43 mouse cellular contexts compared by ENCODE assay signal in the genomic region with DNA sequence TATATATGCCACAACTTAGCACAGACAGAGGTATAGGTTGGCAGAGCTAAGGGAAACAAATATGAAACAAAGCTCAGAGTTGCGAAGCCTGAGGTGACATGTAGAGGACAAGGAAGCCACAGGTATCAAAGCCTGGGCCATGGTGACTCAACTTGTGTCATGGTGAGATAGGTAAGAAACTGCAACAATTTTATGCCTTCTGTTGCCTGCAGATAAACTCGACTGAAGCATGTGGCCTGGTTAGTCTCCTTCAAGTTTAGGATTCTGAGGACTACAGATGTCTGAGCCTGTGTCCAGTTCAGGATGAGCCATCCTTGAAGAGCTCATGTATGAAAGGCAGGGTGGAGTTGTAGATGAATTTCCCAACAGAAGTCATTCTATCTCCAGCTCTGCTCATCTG. TPM values are rescaled to one million over a fixed set of nuclear protein-coding genes. Genes with fewer than 3 reads are reported as not detected.
"Had no signal": no experiment of that assay in that cellular context is flagged by ENCODE, and none has a peak within 500 bp of the region (broad histone marks: within the 10 kb centered on the region; RNA-seq: fewer than 3 reads in every experiment).

No protein-coding gene starts in this region.

- DNase-seq: heart, postnatal 10 days; heart, postnatal 36 days; heart, postnatal 4 days; kidney, adult 11 months; kidney, adult 18-20 months; kidney, adult 2 months; kidney, adult 8-10 months; kidney, adult 9 months; kidney, postnatal 10 days; kidney, postnatal 14 days; kidney, postnatal 25 days; kidney, postnatal 36 days; kidney, postnatal 4 days; layer of hippocampus, adult 9-11 months; layer of hippocampus, postnatal 36 days had no signal

- H3K36me3 ChIP-seq: heart, embryonic 10.5 days; heart, embryonic 12.5 days; heart, embryonic 13.5 days; heart, embryonic 15.5 days; hindbrain, embryonic 10.5 days; hindbrain, embryonic 12.5 days; hindbrain, embryonic 13.5 days; hindbrain, embryonic 15.5 days; intestine, embryonic 15.5 days; kidney, embryonic 15.5 days had no signal

- H3K4me3 ChIP-seq: heart, embryonic 10.5 days; heart, embryonic 12.5 days; heart, embryonic 13.5 days; heart, embryonic 15.5 days; hindbrain, embryonic 10.5 days; hindbrain, embryonic 12.5 days; hindbrain, embryonic 13.5 days; hindbrain, embryonic 15.5 days; intestine, embryonic 15.5 days; kidney, embryonic 15.5 days; layer of hippocampus, adult 2 months had no signal

- H3K9ac ChIP-seq: heart, embryonic 12.5 days; heart, embryonic 13.5 days; heart, embryonic 15.5 days; hindbrain, embryonic 12.5 days; hindbrain, embryonic 13.5 days; hindbrain, embryonic 14.5 days; hindbrain, embryonic 15.5 days; intestine, embryonic 15.5 days; kidney, embryonic 15.5 days had no signal

- H3K27ac ChIP-seq: heart, embryonic 10.5 days; heart, embryonic 13.5 days; heart, embryonic 15.5 days; hindbrain, embryonic 10.5 days; hindbrain, embryonic 12.5 days; hindbrain, embryonic 13.5 days; hindbrain, embryonic 14.5 days; hindbrain, embryonic 15.5 days; hindbrain, postnatal 0 days; intestine, embryonic 15.5 days; kidney, embryonic 15.5 days; kidney, postnatal 0 days; layer of hippocampus, adult 2 months had no signal

- H3K9me3 ChIP-seq: heart, embryonic 10.5 days; heart, embryonic 12.5 days; heart, embryonic 13.5 days; heart, embryonic 15.5 days; hindbrain, embryonic 10.5 days; hindbrain, embryonic 12.5 days; hindbrain, embryonic 13.5 days; hindbrain, embryonic 15.5 days; intestine, embryonic 15.5 days; kidney, embryonic 15.5 days had no signal

- H3K4me1 ChIP-seq: heart, embryonic 13.5 days; heart, embryonic 15.5 days; hindbrain, embryonic 10.5 days; hindbrain, embryonic 12.5 days; hindbrain, embryonic 13.5 days; hindbrain, embryonic 15.5 days; intestine, embryonic 15.5 days; kidney, embryonic 15.5 days had no signal

- H3K27me3 ChIP-seq: heart, embryonic 12.5 days; heart, embryonic 13.5 days; heart, embryonic 15.5 days; hindbrain, embryonic 12.5 days; hindbrain, embryonic 13.5 days; hindbrain, embryonic 15.5 days; intestine, embryonic 15.5 days; kidney, embryonic 15.5 days had no signal

- H3K4me2 ChIP-seq: heart, embryonic 11.5 days; heart, embryonic 12.5 days; heart, embryonic 13.5 days; heart, embryonic 15.5 days; hindbrain, embryonic 12.5 days; hindbrain, embryonic 13.5 days; hindbrain, embryonic 14.5 days; hindbrain, embryonic 15.5 days; intestine, embryonic 15.5 days; kidney, embryonic 15.5 days had no signal

- ATAC-seq: hindbrain, embryonic 16.5 days; hindbrain, postnatal 0 days; inflammation-experienced regulatory T-cells, adult 6 months; intestine, embryonic 15.5 days; intestine, embryonic 16.5 days; intestine, postnatal 0 days had no signal

RNA-seq across cellular contexts. Expression of gene Pilrb2, which starts 3.4 kb away (rescaled TPM):
- total RNA-seq: hindbrain, postnatal 0 days; layer of hippocampus, adult 18-20 months; layer of hippocampus, adult 2 months; layer of hippocampus, postnatal 10 days; layer of hippocampus, postnatal 14 days; layer of hippocampus, postnatal 25 days; layer of hippocampus, postnatal 36 days had no signal
- polyA plus RNA-seq: hindbrain, embryonic 11.5 days; hindbrain, embryonic 12.5 days; hindbrain, embryonic 13.5 days; hindbrain, embryonic 14.5 days; hindbrain, embryonic 15.5 days; hindbrain, embryonic 16.5 days; hindbrain, postnatal 0 days; inflammation-experienced regulatory T-cells, adult 6 months had no signal

RNA-seq across cellular contexts. Expression of gene Pilrb1, which starts 17.1 kb away (rescaled TPM):
- total RNA-seq: hindbrain, postnatal 0 days; layer of hippocampus, adult 18-20 months; layer of hippocampus, adult 2 months; layer of hippocampus, postnatal 10 days; layer of hippocampus, postnatal 14 days; layer of hippocampus, postnatal 25 days; layer of hippocampus, postnatal 36 days; left cerebral cortex, adult 18-20 months had no signal
- polyA plus RNA-seq: hindbrain, embryonic 10.5 days; hindbrain, embryonic 11.5 days; hindbrain, embryonic 12.5 days; hindbrain, embryonic 13.5 days; hindbrain, embryonic 14.5 days; hindbrain, embryonic 15.5 days; hindbrain, embryonic 16.5 days; hindbrain, postnatal 0 days had no signal

RNA-seq across cellular contexts. Expression of gene Cyp3a13, which starts 46.4 kb away (rescaled TPM):
- total RNA-seq: hematopoietic stem cell, adult 5-6 weeks; layer of hippocampus, postnatal 10 days had no signal
- polyA plus RNA-seq: heart, embryonic 13.5 days; heart, embryonic 14.5 days; heart, embryonic 15.5 days; hindbrain, embryonic 10.5 days; hindbrain, embryonic 11.5 days; hindbrain, embryonic 12.5 days; hindbrain, embryonic 13.5 days; hindbrain, embryonic 14.5 days; hindbrain, embryonic 15.5 days; hindbrain, embryonic 16.5 days; inflammation-experienced regulatory T-cells, adult 6 months; kidney, embryonic 14.5 days had no signal
